Mouse (Mus musculus) heart, embryonic 12.5 days (tissue): ENCODE measurements at regions not wholly inside any gene's neighbourhood (a gene's known extent, or its start where the extent isn't known, plus 50 kb on each side); places are given as distances from the start of the nearest gene placed in this dataset.

ENCODE experiments used
- ATAC-seq: fragments of 200-750 bp; cut with Nextera tagmentation; 2 replicates; pipeline ENCODE4 v1.8.0; 2017; ENCODE audit warnings: moderate TSS enrichment, moderate library complexity; ENCODE audit not compliant: insufficient number of reproducible peaks, low FRiP score
- H3K27ac ChIP-seq: fragments of 300-500 bp; sonication (generic); 2 replicates; pipeline ENCODE4 v1.5.1; 2016; ENCODE audit warnings: mild to moderate bottlenecking, moderate library complexity; ENCODE audit not compliant: poor library complexity, severe bottlenecking
- H3K27me3 ChIP-seq: fragments of 300-500 bp; sonication (generic); replicated peaks from 2 replicates; pipeline ENCODE4 v1.6.1; 2016; ENCODE audit warnings: mild to moderate bottlenecking, moderate library complexity
- H3K36me3 ChIP-seq: fragments of 300-500 bp; sonication (generic); 2 replicates; pipeline ENCODE4 v1.6.1; 2016; ENCODE audit warnings: mild to moderate bottlenecking, moderate library complexity
- H3K4me1 ChIP-seq: fragments of 300-500 bp; sonication (generic); replicated peaks from 2 replicates; pipeline ENCODE4 v1.6.1; 2016; ENCODE audit warnings: mild to moderate bottlenecking
- H3K4me2 ChIP-seq: fragments of 300-500 bp; sonication (generic); 2 replicates; pipeline ENCODE4 v1.6.1; 2016; ENCODE audit warnings: mild to moderate bottlenecking, moderate library complexity
- H3K4me3 ChIP-seq: fragments of 300-500 bp; sonication (generic); 2 replicates; pipeline ENCODE4 v1.5.1; 2016; ENCODE audit warnings: mild to moderate bottlenecking
- H3K9ac ChIP-seq: fragments of 300-500 bp; sonication (generic); 2 replicates; pipeline ENCODE4 v1.6.1; 2016; ENCODE audit warnings: mild to moderate bottlenecking, moderate library complexity
- H3K9me3 ChIP-seq: fragments of 300-500 bp; sonication (generic); replicated peaks from 2 replicates; pipeline ENCODE4 v1.6.1; 2016; ENCODE audit warnings: mild to moderate bottlenecking, moderate library complexity
- WGBS: fragments of 180-500 bp; shearing (Covaris S2); methylation state at CpG from one replicate; pipeline ENCODE4 v1.1.7; 2016; 5-methylcytosine and 5-hydroxymethylcytosine counted together

DNA sequence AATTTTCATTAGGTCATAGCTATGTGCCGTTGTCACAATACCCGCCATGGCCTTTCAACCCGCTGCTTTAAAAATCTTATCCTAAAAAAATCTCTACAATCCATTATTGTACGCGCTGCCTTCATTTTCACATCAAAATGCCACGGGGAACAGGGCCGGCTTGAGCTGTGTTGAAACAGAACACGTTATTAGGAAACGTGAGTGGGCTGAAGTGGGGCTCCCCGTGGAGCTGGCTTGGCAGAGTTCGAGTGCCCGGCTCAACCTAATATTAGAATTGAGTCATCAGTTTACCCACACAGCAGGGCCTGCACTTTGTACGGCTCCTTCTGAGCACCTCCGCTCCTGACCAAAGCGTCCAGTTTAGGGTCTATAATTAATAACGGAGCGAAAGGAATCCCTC is 163.5 kb downstream of the Twistnb start:
- no peak for ATAC-seq
- Histone ChIP-seq H3K4me2 (no peak overlapping the region), H3K9me3 (no peaks in the 10 kb centered on the region), H3K4me3 (no peak overlapping the region), H3K27ac (no peak overlapping the region), H3K9ac (no peak overlapping the region), H3K27me3 (no peaks in the 10 kb centered on the region), H3K4me1 (no peaks in the 10 kb centered on the region), H3K36me3 (no peaks in the 10 kb centered on the region)
- WGBS: 77% methylated on average over 17 of the region's 17 CpGs

DNA sequence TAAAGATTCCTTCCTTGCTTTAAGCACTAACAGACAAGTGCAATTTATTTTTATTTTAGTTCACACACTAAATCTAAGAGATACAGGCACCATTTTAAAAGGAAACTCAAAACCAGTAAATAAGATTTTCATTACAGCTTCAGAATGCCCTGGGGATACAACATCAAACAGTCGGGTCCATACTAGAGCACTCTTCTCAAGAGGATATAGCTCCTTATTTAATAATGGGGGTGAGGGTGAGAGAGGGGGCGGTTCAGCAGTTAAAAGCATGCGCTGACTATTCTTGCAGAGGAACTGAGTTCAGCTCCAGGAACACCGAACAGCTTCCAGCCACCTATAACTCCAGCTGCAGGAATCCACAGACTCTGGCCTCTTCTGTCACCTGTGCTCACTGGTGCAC is 164.2 kb downstream of the Twistnb start:
- WGBS: 80% methylated on average over 4 of the region's 4 CpGs
- Histone ChIP-seq H3K27ac (no peak overlapping the region), H3K27me3 (no peaks in the 10 kb centered on the region), H3K36me3 (no peaks in the 10 kb centered on the region), H3K9ac (no peak overlapping the region), H3K4me3 (no peak overlapping the region), H3K9me3 (no peaks in the 10 kb centered on the region), H3K4me2 (no peak overlapping the region), H3K4me1 (no peaks in the 10 kb centered on the region)
- no peak for ATAC-seq

DNA sequence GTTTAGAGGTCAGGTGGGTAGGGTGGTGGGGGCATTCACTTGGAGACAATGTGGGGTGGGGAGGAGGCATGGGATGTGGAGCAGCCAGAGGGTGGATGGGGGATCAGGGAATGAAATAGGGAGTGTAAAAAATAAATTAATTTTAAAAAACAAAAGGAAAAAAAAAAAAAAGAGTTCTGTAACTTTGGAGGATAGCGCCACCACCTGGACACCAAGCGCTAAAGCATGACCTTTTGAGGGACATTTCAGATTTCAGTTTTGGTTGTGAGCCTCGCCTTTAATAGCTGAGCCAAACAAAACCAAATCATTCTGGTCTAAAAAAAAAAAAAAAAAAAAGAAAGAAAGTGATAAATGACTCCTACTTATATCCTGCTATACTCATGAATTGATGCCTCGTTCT is 176.0 kb downstream of the Twistnb start:
- H3K4me3 ChIP-seq: no peak overlapping the region
- WGBS: 57% methylated on average over 4 of the region's 4 CpGs
- no peaks in the 10 kb centered on the region for H3K36me3 ChIP-seq
- no peaks in the 10 kb centered on the region for H3K27me3 ChIP-seq
- no peaks in the 10 kb centered on the region for H3K9me3 ChIP-seq
- H3K9ac ChIP-seq: no peak overlapping the region
- no peak overlapping the region for H3K27ac ChIP-seq
- ATAC-seq: no peak
- no peaks in the 10 kb centered on the region for H3K4me1 ChIP-seq
- H3K4me2 ChIP-seq: no peak overlapping the region

DNA sequence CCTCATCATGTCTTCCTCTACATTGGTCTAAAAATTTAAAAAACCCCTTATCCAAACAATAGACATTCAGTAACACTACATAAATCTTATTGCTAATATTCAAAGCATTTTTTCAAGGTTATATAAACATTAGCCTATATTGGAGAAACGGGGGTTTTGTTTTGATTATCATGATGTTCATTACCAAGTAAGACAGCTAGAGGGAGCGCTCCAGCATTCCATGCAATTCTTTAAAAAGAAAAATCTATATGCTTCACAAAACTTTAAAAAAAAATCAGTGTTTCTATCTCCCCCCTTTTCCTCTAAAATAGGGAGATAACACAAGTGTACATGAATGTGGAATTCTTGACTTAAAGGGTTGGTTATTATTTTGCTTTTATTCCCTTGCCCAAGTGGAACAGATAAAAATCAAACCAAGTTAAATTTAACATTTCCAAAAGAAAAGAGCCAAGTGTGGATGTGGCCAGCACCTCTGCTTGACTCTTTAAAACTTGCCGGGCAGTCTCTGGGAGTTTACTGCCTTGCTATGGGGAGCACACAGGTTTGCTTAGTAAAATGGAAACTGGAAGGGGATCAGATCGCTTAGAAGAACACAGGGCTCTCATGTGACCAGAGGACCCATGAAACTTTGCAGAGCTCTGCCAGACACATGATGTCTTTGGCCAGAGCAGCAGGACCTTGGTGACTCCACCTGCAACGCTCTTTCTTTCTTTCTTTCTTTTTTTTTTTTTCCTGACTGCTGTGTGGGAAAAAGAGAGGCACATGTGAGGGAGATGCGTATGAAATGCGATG is 178.6 kb downstream of the Twistnb start:
- H3K4me3 ChIP-seq: no peak overlapping the region
- H3K9me3 ChIP-seq: no peaks in the 10 kb centered on the region
- 67% methylated on average over 7 of the region's 7 CpGs for WGBS
- no peaks in the 10 kb centered on the region for H3K27me3 ChIP-seq
- no peak overlapping the region for H3K9ac ChIP-seq
- H3K4me2 ChIP-seq: no peak overlapping the region
- no peak overlapping the region for H3K27ac ChIP-seq
- no peaks in the 10 kb centered on the region for H3K36me3 ChIP-seq
- H3K4me1 ChIP-seq: no peaks in the 10 kb centered on the region
- no peak for ATAC-seq

DNA sequence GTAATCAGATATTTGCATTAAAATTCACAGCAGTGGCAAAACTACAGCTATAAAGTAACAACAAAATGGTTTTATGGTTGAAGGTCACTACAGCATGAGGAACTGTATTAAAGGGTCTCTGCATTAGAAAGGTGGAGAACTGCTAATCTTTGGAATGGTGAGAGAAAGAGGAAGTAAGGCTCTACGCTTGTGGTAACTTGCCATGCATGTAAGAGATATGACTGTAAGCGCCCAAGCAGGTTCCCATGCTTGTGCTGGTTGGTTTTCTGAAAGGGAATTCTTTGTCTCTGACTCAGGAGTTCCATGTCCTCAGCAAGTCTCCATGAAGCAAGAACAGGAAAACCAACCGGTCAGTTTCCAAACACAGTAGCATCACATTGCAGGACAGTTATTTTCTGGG is 182.9 kb downstream of the Twistnb start:
- no peak for ATAC-seq
- Histone ChIP-seq H3K4me1 (no peaks in the 10 kb centered on the region), H3K36me3 (no peaks in the 10 kb centered on the region), H3K27me3 (no peaks in the 10 kb centered on the region), H3K4me3 (no peak overlapping the region), H3K27ac (no peak overlapping the region), H3K9ac (no peak overlapping the region), H3K4me2 (no peak overlapping the region), H3K9me3 (no peaks in the 10 kb centered on the region)
- 51% methylated on average over 3 of the region's 3 CpGs for WGBS

DNA sequence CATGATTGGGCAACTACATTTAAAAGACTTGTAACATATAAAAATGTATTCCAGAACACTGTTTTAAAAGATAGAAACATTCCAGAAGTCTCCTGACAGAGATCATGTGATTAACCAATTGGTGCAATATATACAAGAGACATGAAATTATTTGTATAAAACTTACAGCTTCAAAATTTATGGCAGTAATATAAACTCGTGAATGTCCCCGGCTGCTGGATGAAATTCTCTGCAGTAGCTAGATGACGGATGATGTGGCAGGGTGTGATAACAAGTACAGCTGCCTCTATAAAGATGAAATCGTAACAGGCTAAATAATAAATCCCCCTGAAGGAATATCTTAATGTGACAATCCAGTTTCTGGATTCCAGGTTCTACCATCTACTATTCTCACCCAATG is 191.0 kb downstream of the Twistnb start:
- Histone ChIP-seq H3K36me3 (no peaks in the 10 kb centered on the region), H3K4me1 (no peaks in the 10 kb centered on the region), H3K27ac (no peak overlapping the region), H3K9me3 (no peaks in the 10 kb centered on the region), H3K9ac (no peak overlapping the region), H3K4me2 (no peak overlapping the region), H3K27me3 (no peaks in the 10 kb centered on the region), H3K4me3 (no peak overlapping the region)
- no peak for ATAC-seq
- WGBS: 71% methylated on average over 4 of the region's 4 CpGs

DNA sequence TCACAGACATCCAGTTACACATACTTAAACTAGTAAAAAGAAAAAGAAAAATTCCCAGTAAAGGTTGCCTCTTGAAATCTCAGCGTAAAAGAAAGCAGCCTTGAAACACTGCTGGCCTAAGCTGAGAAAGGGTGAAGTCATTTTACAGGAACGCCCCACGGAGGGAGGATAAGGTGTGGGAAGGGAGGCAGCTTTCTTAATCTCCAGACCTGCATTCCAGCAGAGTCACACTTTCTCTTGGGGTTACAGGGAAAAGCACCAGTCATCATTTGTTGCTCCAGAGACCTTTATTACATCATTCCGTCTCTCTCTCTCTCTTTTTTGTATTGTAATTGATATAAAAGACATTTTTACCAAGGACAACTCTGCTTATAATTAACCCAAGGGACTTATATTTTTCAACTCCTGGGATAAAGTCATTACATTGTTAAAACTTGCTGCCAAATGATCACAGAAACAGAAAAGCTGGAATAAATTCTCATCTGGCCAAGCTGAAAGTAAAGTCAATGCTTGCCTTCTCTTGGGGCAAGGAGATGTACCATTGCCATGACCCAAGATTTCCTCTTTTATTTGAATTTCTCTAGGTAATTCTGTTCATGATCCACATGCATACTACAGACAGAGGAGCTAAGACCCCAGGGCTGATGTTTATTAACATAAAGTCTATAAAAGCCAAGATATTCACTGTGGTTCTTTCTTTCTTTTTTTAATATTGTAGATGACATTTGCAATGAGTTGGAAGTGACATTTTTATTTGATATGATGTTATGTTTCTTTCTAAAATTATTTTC is 196.9 kb downstream of the Twistnb start:
- Histone ChIP-seq H3K9me3 (no peaks in the 10 kb centered on the region), H3K4me3 (no peak overlapping the region), H3K4me2 (0 out of 2 replicates have a peak overlapping the region, but pooled peaks have one; percentile 7), H3K9ac (no peak overlapping the region), H3K27ac (no peak overlapping the region; the same call in 1 of the 2 replicates), H3K36me3 (no peaks in the 10 kb centered on the region), H3K27me3 (no peaks in the 10 kb centered on the region), H3K4me1 (no peaks in the 10 kb centered on the region)
- no peak for ATAC-seq
- 31% methylated on average over 4 of the region's 4 CpGs for WGBS

DNA sequence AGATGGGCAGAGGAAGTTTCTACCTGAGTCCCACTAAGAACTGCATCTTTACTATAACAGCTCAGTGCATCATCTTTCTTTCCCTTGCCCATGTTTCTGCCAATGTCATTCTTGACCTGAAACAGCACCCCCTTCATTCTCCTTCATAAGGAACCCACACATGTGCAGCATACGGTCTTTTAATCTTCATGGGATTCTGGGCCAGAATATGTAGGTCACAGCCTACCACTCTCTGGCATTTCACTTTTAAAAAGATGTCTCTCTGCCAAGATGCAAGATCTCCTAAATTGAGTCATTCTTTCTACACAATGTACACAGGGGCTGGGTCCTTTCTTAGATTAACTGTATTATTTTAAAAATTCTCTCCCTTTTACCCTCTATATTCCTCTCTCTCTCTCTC is 223.2 kb downstream of the Twistnb start:
- Histone ChIP-seq H3K36me3 (no peaks in the 10 kb centered on the region), H3K27me3 (no peaks in the 10 kb centered on the region), H3K4me3 (no peak overlapping the region), H3K27ac (no peak overlapping the region), H3K4me1 (no peaks in the 10 kb centered on the region), H3K9ac (no peak overlapping the region), H3K4me2 (no peak overlapping the region), H3K9me3 (0 out of 2 replicates have a peak, but pooled peaks cover 5% of the 10 kb centered on the region)
- WGBS: 79% methylated on average over 1 of the region's 1 CpGs
- ATAC-seq: no peak

DNA sequence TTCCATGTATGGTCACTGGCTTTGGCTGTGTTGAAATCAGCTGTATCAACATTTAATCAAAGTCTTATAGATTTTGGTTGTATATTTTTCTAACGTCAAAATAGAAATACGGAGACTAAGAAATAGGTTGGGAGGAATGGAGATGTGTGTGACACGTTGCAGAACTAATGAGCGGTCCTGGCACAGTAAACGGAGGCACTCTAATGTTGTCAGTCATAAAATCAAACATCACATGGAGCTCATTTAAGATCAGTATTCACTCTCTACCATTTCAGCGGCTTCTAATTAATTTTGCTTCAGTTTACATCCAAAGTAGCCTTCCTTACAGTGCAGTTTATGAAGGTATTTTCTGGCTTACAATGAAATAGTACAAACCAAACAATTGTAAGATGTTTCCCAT is 246.1 kb downstream of the Twistnb start:
- 83% methylated on average over 6 of the region's 6 CpGs for WGBS
- no peaks in the 10 kb centered on the region for H3K36me3 ChIP-seq
- no peaks in the 10 kb centered on the region for H3K27me3 ChIP-seq
- no peak overlapping the region for H3K4me2 ChIP-seq
- no peak overlapping the region for H3K4me3 ChIP-seq
- H3K4me1 ChIP-seq: no peaks in the 10 kb centered on the region
- ATAC-seq: no peak
- H3K27ac ChIP-seq: no peak overlapping the region
- no peaks in the 10 kb centered on the region for H3K9me3 ChIP-seq
- no peak overlapping the region for H3K9ac ChIP-seq

DNA sequence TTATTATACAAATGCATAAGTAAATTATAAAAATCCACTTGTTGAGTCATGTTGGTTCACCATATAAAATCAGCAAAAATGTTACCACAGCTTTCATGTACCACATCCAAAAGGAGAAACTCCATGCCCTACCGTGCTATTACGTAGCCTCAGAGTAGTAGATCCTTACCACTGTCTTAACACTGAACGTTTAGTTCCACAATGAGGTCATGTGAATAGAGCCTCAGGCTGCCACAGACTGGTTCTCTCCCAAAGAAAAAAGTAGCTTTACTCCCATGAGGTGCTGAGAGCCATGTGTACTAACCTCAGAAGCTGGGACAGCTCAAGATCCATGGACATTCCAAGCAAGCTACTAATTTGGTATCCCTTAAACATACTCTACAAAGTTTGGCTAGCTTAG is 235.4 kb upstream of the Ferd3l start:
- H3K9me3 ChIP-seq: no peaks in the 10 kb centered on the region
- H3K4me1 ChIP-seq: no peaks in the 10 kb centered on the region
- H3K4me2 ChIP-seq: no peak overlapping the region
- no peak overlapping the region for H3K9ac ChIP-seq
- ATAC-seq: no peak
- WGBS: 85% methylated on average over 3 of the region's 3 CpGs
- H3K4me3 ChIP-seq: no peak overlapping the region
- H3K27me3 ChIP-seq: no peaks in the 10 kb centered on the region
- H3K27ac ChIP-seq: no peak overlapping the region
- H3K36me3 ChIP-seq: no peaks in the 10 kb centered on the region

DNA sequence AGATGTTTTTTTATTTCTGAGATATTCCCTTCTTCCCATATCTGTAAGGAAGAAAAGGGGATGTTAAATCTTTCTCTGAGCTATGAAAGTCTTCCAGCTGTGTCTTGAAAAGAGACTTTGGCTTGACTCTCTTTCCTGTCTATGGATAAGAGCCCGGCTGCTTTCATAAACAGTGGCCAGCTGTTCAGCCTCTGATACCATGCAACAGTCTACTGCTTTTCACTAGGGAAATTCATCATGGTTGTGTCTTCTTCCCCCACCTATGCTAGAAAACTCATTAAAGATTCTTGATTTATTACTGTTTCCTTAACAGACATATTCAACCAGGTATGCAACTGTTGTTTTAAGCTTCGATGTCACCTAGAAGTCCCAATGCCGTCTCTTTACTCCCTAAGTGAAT is 213.8 kb upstream of the Ferd3l start:
- Histone ChIP-seq H3K4me2 (no peak overlapping the region), H3K27ac (no peak overlapping the region), H3K4me1 (peaks cover 7% of the 10 kb centered on the region), H3K36me3 (no peaks in the 10 kb centered on the region), H3K9me3 (no peaks in the 10 kb centered on the region), H3K27me3 (no peaks in the 10 kb centered on the region), H3K9ac (no peak overlapping the region), H3K4me3 (no peak overlapping the region)
- 65% methylated on average over 3 of the region's 3 CpGs for WGBS
- ATAC-seq: no peak
